Comparison of ENCODE assay signal across 22 mouse cellular contexts in the genomic region with DNA sequence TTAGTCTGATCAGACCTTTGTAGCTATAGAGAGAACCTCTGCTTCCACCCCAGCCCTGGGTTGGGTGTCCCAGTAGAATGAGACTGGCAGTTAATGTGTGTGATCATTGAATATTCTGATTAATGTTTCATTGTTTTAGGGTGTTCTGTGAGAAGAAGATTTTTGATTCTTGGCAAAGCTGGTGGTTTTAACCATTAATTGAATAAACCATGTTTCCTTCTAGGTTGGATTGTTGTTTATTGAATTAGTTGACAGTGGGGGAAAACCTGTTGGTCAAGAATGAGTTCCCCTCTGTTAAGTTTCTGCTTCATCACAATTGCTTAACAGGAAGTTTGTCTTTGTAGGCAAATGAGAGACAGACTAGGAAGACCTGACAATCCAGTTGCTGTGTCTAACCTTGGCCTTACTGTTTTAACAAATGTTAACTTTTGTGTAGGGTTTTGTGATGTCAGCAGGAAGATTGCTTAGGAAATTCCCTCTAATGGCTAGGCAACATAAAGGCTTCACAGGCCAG. TPM values are rescaled to one million over a fixed set of nuclear protein-coding genes. Genes with fewer than 3 reads are reported as not detected.
A peak's percentile ranks its signal among the peaks of the same experiment; 100 is the strongest.
DNase-seq lines count a peak whose midpoint lies in the region; ATAC-seq and TF ChIP-seq lines count a peak whose summit lies in the region.
"Had no signal": no experiment of that assay in that cellular context is flagged by ENCODE, and none has a peak within 500 bp of the region (broad histone marks: within the 10 kb centered on the region; RNA-seq: fewer than 3 reads in every experiment).

No protein-coding gene starts in this region.

- no peaks in the 10 kb centered on the region for H3K27me3 ChIP-seq in intestine, embryonic 14.5 days (replicated peaks; ENCODE audit: control insufficient read depth, insufficient read depth, low read length)
- H3K27me3 ChIP-seq in intestine, postnatal 0 days (replicated peaks; ENCODE audit: control insufficient read depth, insufficient read depth, low read length): no peaks in the 10 kb centered on the region
- no peaks in the 10 kb centered on the region for H3K27me3 ChIP-seq in lung, postnatal 0 days (replicated peaks; ENCODE audit: insufficient read depth, low read length)
- no peaks in the 10 kb centered on the region for H3K27me3 ChIP-seq in forebrain, embryonic 16.5 days (replicated peaks; ENCODE audit: control insufficient read depth, insufficient read depth, low read length)
- H3K27me3 ChIP-seq: forebrain, embryonic 13.5 days; heart, embryonic 15.5 days; hindbrain, embryonic 13.5 days had no signal

- H3K9me3 ChIP-seq in intestine, embryonic 14.5 days (ENCODE audit: control insufficient read depth, low read length): no peaks in the 10 kb centered on the region
- no peaks in the 10 kb centered on the region for H3K9me3 ChIP-seq in intestine, postnatal 0 days (ENCODE audit: control insufficient read depth)
- no peaks in the 10 kb centered on the region for H3K9me3 ChIP-seq in lung, postnatal 0 days (ENCODE audit: low read length)
- H3K9me3 ChIP-seq in forebrain, embryonic 16.5 days (ENCODE audit: control insufficient read depth, low read length): no peaks in the 10 kb centered on the region
- H3K9me3 ChIP-seq: forebrain, embryonic 13.5 days; heart, embryonic 15.5 days; hindbrain, embryonic 13.5 days; limb, embryonic 10.5 days had no signal

- H3K36me3 ChIP-seq in intestine, embryonic 14.5 days (ENCODE audit: control insufficient read depth, insufficient read depth, low read length): no peaks in the 10 kb centered on the region
- no peaks in the 10 kb centered on the region for H3K36me3 ChIP-seq in intestine, postnatal 0 days (ENCODE audit: control insufficient read depth, insufficient read depth)
- no peaks in the 10 kb centered on the region for H3K36me3 ChIP-seq in lung, postnatal 0 days (ENCODE audit: insufficient read depth, low read length)
- H3K36me3 ChIP-seq in forebrain, embryonic 16.5 days (ENCODE audit: control insufficient read depth, insufficient read depth): no peaks in the 10 kb centered on the region
- H3K36me3 ChIP-seq: heart, embryonic 15.5 days had no signal

- no peak overlapping the region for H3K4me2 ChIP-seq in intestine, embryonic 14.5 days (ENCODE audit: low read length)
- H3K4me2 ChIP-seq in intestine, postnatal 0 days (replicated peaks; ENCODE audit: low read depth): no peak overlapping the region
- H3K4me2 ChIP-seq in lung, postnatal 0 days (replicated peaks; ENCODE audit: low read depth, low read length): no peak overlapping the region
- H3K4me2 ChIP-seq in forebrain, embryonic 16.5 days (ENCODE audit: low read length): no peak overlapping the region
- H3K4me2 ChIP-seq: forebrain, embryonic 13.5 days; heart, embryonic 15.5 days; hindbrain, embryonic 13.5 days had no signal

- ATAC-seq in intestine, embryonic 14.5 days (replicated peaks; ENCODE audit: low FRiP score, low TSS enrichment, low read depth): no peak
- no peak for ATAC-seq in intestine, postnatal 0 days
- no peak for ATAC-seq in lung, postnatal 0 days
- peak; percentile 64 for ATAC-seq in megakaryocyte progenitor cell, adult 5-6 weeks (replicated peaks; ENCODE audit: poor library complexity)
- no peak for ATAC-seq in forebrain, embryonic 16.5 days
- ATAC-seq: forebrain, embryonic 13.5 days had no signal

- H3K4me1 ChIP-seq in intestine, embryonic 14.5 days (replicated peaks; ENCODE audit: control insufficient read depth, insufficient read depth, low read length): peaks cover 10% of the 10 kb centered on the region; the same call in 1 of the 2 replicates
- H3K4me1 ChIP-seq in intestine, postnatal 0 days (replicated peaks; ENCODE audit: control insufficient read depth, insufficient read depth, low read length): peaks cover 18% of the 10 kb centered on the region
- peaks cover 19% of the 10 kb centered on the region; the same call in 1 of the 2 replicates for H3K4me1 ChIP-seq in lung, postnatal 0 days (ENCODE audit: insufficient read depth, low read depth, low read length)
- peaks cover 3% of the 10 kb centered on the region; the same call in 1 of the 2 replicates for H3K4me1 ChIP-seq in forebrain, embryonic 16.5 days (replicated peaks; ENCODE audit: control insufficient read depth, insufficient read depth, low read length)

- no peak for DNase-seq in intestine, embryonic 14.5 days (ENCODE audit: low spot score)
- peak; percentile 25 for DNase-seq in lung, postnatal 0 days (ENCODE audit: low spot score)
- no peak for DNase-seq in lung, postnatal 36 days
- DNase-seq in neural tube, embryonic 10.5 days (ENCODE audit: extremely low spot score, low spot score): no peak
- DNase-seq in layer of hippocampus, adult 2 months (ENCODE audit: low spot score in 2 of 2): no peak
- DNase-seq: adrenal gland, adult 8-10 months; B cell, adult 2 months; cerebellum, adult 18-20 months; heart, adult 18-20 months; kidney, postnatal 10 days; layer of hippocampus, postnatal 36 days; lung, postnatal 4 days; midbrain, embryonic 14.5 days; right cerebral cortex, postnatal 14 days had no signal

- no peak for TF ChIP-seq CTCF in intestine, postnatal 0 days (IDR thresholded peaks at IDR 0.05; ENCODE audit: low read depth)
- TF ChIP-seq CTCF in lung, postnatal 0 days (IDR thresholded peaks at IDR 0.05): no peak
- no peak for TF ChIP-seq CTCF in layer of hippocampus, adult 2 months (conservative IDR thresholded peaks at IDR 0.05)

- no peak overlapping the region for H3K4me3 ChIP-seq in intestine, embryonic 14.5 days (ENCODE audit: low read depth, low read length)
- no peak overlapping the region for H3K4me3 ChIP-seq in intestine, postnatal 0 days (ENCODE audit: low read depth, low read length)
- H3K4me3 ChIP-seq in lung, postnatal 0 days (ENCODE audit: low read depth, low read length): no peak overlapping the region
- no peak overlapping the region for H3K4me3 ChIP-seq in forebrain, embryonic 16.5 days (replicated peaks; ENCODE audit: low read length)
- H3K4me3 ChIP-seq in layer of hippocampus, adult 2 months: no peak overlapping the region
- H3K4me3 ChIP-seq: forebrain, embryonic 13.5 days; heart, embryonic 15.5 days; hindbrain, embryonic 13.5 days; limb, embryonic 10.5 days had no signal

- H3K9ac ChIP-seq in intestine, embryonic 14.5 days (ENCODE audit: low read length): no peak overlapping the region
- no peak overlapping the region for H3K9ac ChIP-seq in intestine, postnatal 0 days (ENCODE audit: low read depth, low read length)
- H3K9ac ChIP-seq in lung, postnatal 0 days (replicated peaks; ENCODE audit: low read depth): no peak overlapping the region
- H3K9ac ChIP-seq in forebrain, embryonic 16.5 days (replicated peaks; ENCODE audit: low read depth, low read length): no peak overlapping the region
- H3K9ac ChIP-seq: forebrain, embryonic 13.5 days; heart, embryonic 15.5 days; hindbrain, embryonic 13.5 days; liver, embryonic 14.5 days had no signal

- 0 out of 2 replicates have a peak overlapping the region, but pooled peaks have one; percentile 16 for H3K27ac ChIP-seq in intestine, embryonic 14.5 days (ENCODE audit: low read depth)
- H3K27ac ChIP-seq in intestine, postnatal 0 days (ENCODE audit: low read depth, low read length): no peak overlapping the region
- no peak overlapping the region for H3K27ac ChIP-seq in lung, postnatal 0 days (ENCODE audit: low read length)
- H3K27ac ChIP-seq in forebrain, embryonic 16.5 days (ENCODE audit: low read length): no peak overlapping the region
- no peak overlapping the region for H3K27ac ChIP-seq in layer of hippocampus, adult 2 months
- H3K27ac ChIP-seq: forebrain, embryonic 13.5 days; heart, embryonic 15.5 days; hindbrain, embryonic 13.5 days; limb, embryonic 10.5 days; liver, embryonic 14.5 days had no signal

- no peak for TF ChIP-seq EP300 in lung, postnatal 0 days (IDR thresholded peaks at IDR 0.05)

RNA-seq across cellular contexts. Expression of gene Fbxw11, which starts 7.8 kb away (rescaled TPM):
- 69.2 and 72.1 TPM in 2 replicates for polyA plus RNA-seq in intestine, embryonic 14.5 days (2014; fragmentation: Nextera tagmentation; extraction: Ambion mirVana)
- polyA plus RNA-seq in intestine, postnatal 0 days (2015; fragmentation: Nextera tagmentation; extraction: Ambion mirVana): 33.8 and 34.0 TPM in 2 replicates
- polyA plus RNA-seq in lung, postnatal 0 days (2015; fragmentation: Nextera tagmentation; extraction: Ambion mirVana): 46.6 and 54.2 TPM in 2 replicates
- total RNA-seq in megakaryocyte progenitor cell, adult 5-6 weeks (2015): 35.5 and 44.0 TPM in 2 replicates
- total RNA-seq in megakaryocyte progenitor cell, adult 5-6 weeks (2017): 62.3 and 72.8 TPM in 2 replicates
- 125 and 137 TPM in 2 replicates for polyA plus RNA-seq in forebrain, embryonic 16.5 days (2015; fragmentation: Nextera tagmentation; extraction: Ambion mirVana)
- total RNA-seq in layer of hippocampus, adult 2 months (2021): 100 to 1,000 TPM; 146 to 157 TPM
